Mouse (Mus musculus) ES-E14 (cell line): ENCODE measurements around the gene Dnm1.

Source experiments
- CHD2 ChIP-seq: IDR thresholded peaks from 2 replicates; pipeline ENCODE4 v1.6.1; 2014; ENCODE audit warnings: mild to moderate bottlenecking, low read depth, low read length, inconsistent platforms
- HCFC1 ChIP-seq: IDR thresholded peaks from 2 replicates; pipeline ENCODE4 v1.6.1; 2012; ENCODE audit warnings: low read length, inconsistent platforms, borderline replicate concordance; ENCODE audit not compliant: insufficient read depth
- ZC3H11A ChIP-seq: IDR thresholded peaks from 2 replicates; pipeline ENCODE4 v1.6.1; 2012; ENCODE audit warnings: low read depth, mild to moderate bottlenecking, inconsistent platforms, low read length, borderline replicate concordance
- ZNF384 ChIP-seq: IDR thresholded peaks from 2 replicates; pipeline ENCODE4 v1.6.1; 2012; ENCODE audit warnings: low read depth, low read length, inconsistent platforms

GRCm38 (mm10) chr2:32374191-32374590, 21.1 kb upstream of the Dnm1 start:
- TF ChIP-seq HCFC1 (no peak), CHD2 (no peak), ZNF384 (no peak), ZC3H11A (no peak)
